Mouse (Mus musculus) fat pad, adult 2 months (tissue): ENCODE measurements around the gene Espl1.

ENCODE experiments used
- DNase-seq: peaks from one replicate; pipeline ENCODE4 v3.0.0-alpha.2; 2011; ENCODE audit warnings: low read depth, low spot score; ENCODE audit errors: extremely low read depth

Espl1 gene

GRCm38 (mm10) chr15:102295633-102296367, at the start of gene Espl1:
Espl1 (plus strand) TSS chr15:102296266.
- DNase-seq = no peak

DNA sequence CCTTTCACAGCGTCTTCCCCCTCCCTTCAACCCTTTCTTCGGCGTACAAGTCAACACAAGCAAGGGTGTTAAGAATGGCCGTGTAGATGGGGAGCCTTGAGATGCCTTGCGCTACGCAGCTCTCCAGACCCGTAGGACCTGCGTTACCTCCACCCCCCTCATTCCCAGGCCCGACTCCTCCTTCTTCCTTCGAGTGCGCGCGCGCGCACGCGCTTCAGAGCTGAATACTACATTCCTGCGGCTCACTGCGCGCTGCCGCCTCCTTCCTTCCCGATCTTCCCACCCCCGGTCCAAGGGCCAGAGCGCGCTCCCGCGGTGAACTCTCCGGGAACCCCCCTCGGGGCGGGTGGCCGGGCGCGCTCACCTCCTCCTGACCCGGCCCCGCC, 49.2 kb upstream of the Espl1 start:
- peak; percentile 51 for DNase-seq

GRCm38 (mm10) chr15:102247252-102248130, 48.6 kb upstream of the Espl1 start:
- no peak for DNase-seq

DNA sequence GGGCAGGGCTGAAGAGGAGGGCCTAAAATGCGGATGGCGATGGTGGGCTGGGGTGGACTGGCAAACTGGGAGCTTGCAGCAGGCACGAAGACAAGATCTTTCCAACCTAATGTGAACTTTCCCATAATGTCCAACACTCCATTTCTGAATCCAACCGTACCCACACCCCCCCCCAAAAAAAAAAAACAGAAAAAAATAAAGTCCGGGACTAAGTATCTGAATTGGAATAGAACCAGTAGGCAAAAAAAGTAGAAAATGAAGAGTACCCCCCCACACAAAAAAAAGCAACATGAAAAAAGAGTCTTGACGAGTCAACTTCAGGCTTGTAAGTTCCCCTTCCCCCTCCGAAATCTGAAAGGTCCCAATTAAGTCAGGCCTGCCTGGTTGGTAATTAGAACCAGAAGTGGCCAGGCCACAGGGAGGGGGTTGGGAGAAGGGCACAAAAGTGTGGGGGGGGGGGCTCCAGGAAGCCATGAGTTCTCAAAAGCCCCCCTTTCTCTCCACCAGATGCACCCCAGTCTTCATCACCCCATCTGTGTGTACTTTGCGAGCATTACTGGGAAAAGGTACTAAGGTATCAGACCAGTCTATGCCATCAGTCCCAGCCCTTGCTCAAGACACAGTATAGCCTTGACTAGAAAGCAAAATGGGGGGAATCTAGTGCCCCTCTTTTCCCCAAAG, 47.8 kb upstream of the Espl1 start:
- DNase-seq = no peak

DNA sequence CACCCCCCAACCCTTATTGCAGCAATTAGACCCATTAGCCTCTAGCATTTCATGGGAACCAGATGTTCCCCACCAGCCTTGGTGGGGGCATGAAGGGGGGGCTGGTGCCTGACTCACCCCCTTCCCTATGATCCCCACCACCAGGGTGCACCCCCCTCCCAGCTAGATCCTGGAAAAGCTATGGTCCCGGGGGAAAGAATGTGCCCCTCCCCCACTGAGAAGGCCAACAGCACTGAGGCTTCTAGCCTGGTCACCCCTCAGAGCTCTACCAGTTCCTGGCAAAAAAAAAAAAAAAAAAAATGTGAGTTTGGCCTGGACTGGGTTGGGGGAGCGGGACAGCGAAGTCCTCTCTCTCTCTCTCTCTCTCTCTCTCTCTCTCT, 47.3 kb upstream of the Espl1 start:
- DNase-seq = no peak

GRCm38 (mm10) chr15:102249251-102249691, 46.8 kb upstream of the Espl1 start:
- no peak for DNase-seq

GRCm38 (mm10) chr15:102249967-102250366, 46.1 kb upstream of the Espl1 start:
- no peak for DNase-seq

DNA sequence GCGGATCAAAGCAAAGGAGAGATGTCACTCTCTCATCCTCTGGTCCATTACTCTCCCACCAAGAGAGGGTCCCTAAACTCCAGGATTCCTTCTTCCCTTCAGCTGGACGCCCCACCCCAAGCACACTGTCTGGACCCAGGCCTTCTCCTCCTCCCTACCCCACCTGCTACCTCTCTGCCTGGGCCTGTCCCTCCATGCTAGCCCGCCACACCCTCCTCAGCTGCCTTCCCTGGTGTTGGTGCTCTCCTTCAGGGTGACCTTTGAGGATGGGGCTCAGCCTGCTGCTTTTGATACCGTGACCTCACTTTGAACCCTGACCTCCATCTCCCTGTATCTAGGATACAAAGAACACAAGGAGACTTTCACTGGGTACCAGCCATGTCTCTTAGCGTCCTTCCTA, 45.5 kb upstream of the Espl1 start:
- no peak for DNase-seq

GRCm38 (mm10) chr15:102255547-102256255, 40.4 kb upstream of the Espl1 start:
- DNase-seq = no peak

GRCm38 (mm10) chr15:102256431-102257201, 39.5 kb upstream of the Espl1 start:
- no peak for DNase-seq

DNA sequence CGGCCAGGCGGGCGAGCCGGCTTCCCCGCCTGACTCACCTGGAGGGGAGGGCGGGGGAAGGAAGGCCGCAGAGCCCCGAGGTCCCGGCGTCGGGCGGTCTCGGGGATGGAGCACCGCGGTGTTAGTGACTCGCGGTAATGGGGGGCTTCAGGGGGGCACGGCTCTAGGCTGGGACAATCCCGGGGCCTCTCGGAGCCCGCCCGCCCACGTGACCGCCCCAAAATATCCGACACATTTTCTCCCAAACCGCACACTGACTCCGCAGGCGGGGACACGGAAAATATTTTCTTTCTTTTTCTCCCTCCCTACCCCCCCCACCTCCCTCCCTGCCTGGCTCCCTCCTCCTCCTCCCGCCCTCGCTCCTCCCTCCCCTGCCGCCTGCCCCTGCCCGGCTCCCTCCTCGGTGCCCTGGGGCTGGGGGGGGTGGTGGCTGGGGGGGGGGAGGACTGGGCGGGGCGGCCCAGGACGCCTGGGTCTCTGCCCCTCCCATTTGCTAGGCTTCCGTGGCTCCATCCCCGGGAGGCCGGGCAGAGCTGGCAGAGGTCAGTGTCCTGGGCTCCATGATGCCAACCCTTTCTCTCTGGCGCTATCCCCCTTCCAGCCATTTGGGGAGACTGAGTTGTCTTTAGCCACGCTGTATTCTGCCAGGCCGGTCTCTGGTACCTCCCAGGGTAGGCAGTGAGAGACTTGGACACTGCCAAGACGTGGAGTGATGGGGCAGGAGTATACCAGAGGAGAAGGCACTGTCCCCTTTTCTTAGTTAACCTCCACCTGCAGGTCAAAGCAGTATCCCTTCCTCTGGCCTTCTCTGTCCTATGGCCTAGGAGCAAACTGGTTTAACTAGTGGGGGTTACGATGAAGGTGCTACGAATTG, 38.6 kb upstream of the Espl1 start, which contains the start of gene Rarg:
Gene Rarg (minus strand): TSS at position 316 of the 874 bp plus-strand sequence.
- no peak for DNase-seq

DNA sequence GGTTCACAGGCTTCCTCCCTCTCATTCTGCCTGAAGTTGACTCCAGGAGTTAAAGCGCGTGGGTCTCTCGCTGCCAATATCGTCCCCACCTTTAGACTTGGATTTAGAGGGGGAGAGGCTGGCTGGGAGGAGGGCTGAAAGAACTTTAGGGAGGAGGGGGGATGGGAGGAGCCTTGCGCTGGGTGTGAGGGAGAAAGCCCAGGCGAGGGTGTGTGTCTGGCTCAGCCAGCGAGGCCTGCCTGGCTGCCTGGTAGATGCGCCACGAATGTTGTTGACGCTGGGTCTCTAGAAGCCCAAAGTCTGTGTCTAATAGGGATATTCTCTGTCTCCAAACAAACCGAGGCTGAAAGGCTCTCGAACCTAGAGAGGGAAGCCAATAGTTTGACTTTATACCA, 38.0 kb upstream of the Espl1 start:
- DNase-seq = no peak

DNA sequence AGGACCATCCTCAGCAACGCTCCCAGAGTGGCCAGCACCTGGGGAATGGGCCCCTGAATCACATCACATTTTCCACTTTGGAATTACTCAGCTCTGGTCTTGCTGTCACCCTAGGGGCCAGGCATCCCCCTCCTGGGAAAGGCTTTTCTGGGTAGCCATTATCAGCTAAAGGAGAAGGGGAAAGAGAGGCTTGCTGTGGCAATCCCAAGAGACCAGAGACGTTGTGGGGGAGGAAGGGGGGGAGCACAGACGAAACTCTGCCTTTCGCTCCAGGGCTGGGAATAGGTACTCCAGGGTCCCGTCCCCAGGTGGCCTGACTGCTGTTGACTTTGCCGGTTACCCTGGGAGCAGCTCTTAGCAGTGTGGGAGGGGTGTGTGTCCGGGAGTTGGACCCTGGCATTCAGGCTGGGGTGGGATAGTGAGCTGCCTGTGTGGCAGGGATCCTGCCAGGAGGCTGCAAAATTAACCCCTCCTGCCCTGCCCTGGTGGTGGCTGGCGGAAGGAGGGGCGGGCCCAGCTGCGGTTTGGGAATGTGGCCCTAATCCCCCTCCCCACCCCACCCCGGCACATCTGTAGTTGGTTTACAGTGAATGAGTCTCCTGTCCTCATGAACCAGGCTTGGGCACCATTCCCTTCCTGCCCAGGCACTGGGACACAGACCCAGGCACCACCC, 37.3 kb upstream of the Espl1 start:
- no peak for DNase-seq

DNA sequence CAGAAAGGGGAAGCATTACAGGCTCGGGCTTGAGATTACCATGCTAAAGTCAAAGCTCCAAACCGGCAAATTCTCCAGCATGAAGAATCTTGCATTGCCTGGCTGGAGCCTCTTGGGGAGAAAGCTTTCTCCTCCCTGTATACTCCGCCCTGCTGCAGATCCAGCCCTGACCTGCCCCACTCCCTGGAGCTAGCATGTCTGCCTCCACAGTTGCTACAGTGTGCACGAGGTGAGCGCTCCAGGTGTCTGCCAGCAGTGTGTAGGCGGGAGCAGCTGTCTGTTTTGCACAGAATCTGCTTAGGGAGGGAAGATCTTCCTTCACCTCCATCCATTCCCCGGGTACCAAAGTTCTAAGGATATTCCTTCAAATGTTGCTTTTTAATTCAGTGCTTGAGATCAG, 33.5 kb upstream of the Espl1 start:
- peak; percentile 82 for DNase-seq

DNA sequence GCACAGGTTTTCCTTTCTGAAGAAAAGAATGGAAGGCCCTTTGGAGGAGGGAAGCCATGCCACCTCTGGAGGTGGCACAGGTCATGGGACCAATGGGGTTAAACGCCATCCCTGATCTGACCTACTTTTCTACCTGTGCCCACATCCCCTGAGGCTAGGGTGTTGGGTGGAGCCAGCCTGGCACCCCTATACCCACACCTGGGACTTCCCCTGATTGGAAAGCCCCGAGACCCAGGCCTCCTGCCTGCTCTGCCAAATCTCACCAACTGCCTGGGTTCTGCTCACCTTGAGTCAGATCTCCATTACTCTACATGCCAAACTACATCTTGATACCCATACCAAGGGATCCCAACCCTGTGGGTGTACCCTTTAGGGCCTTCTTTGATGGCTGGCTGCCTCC, 33.0 kb upstream of the Espl1 start:
- DNase-seq = no peak

DNA sequence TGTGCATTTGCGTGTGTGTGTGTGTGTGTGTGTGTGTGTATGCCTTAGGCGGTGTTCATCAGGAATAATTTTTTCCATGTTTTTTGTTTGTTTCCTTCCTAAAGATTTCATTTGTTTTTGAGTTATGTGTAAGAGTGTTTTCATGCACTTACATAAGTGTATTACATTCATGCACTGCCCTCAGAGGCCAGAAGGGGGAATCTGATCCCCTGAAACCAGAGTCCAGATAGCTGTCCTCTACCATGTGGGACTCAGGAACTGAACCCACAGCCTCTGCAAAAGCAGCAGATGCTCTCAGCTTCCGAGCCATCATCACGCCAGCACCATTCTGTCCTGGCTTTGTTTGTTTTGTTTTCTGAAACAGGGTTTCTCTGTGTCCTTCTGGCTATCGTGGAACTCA, 30.5 kb upstream of the Espl1 start:
- no peak for DNase-seq

- DNase-seq = no peak
Observed at GRCm38 (mm10) chr15:102270274-102270960, 25.6 kb upstream of the Espl1 start, which contains the start of gene Gm9918. Gm9918 (plus strand) TSS chr15:102270563.

- DNase-seq = no peak
Observed at GRCm38 (mm10) chr15:102271441-102271840, 24.6 kb upstream of the Espl1 start.
